Mouse (Mus musculus) midbrain, embryonic 16.5 days (tissue): ENCODE results near the gene Gm20388. TPM values are rescaled to one million over a fixed set of nuclear protein-coding genes. Genes with fewer than 3 reads are reported as not detected.

Source experiments
- ATAC-seq: fragments of 200-750 bp; cut with Nextera tagmentation; 2 replicates; pipeline ENCODE4 v1.8.0; 2017; ENCODE audit warnings: moderate TSS enrichment
- H3K27ac ChIP-seq: fragments of 300-500 bp; sonication (generic); 2 replicates; pipeline ENCODE4 v1.5.1; 2014; ENCODE audit warnings: mild to moderate bottlenecking, low read length, mixed read lengths
- H3K27me3 ChIP-seq: fragments of 300-500 bp; sonication (generic); 2 replicates; pipeline ENCODE4 v1.6.1; 2014; ENCODE audit warnings: low read depth, low read length, mixed read lengths; ENCODE audit not compliant: control insufficient read depth, insufficient read depth
- H3K36me3 ChIP-seq: fragments of 300-500 bp; sonication (generic); 2 replicates; pipeline ENCODE4 v1.6.1; 2014; ENCODE audit warnings: mild to moderate bottlenecking, low read length, moderate library complexity, mixed read lengths; ENCODE audit not compliant: control insufficient read depth, insufficient read depth
- H3K4me1 ChIP-seq: fragments of 300-500 bp; sonication (generic); 2 replicates; pipeline ENCODE4 v1.6.1; 2014; ENCODE audit warnings: mild to moderate bottlenecking, low read length, mixed read lengths; ENCODE audit not compliant: control insufficient read depth, insufficient read depth
- H3K4me2 ChIP-seq: fragments of 300-500 bp; sonication (generic); 2 replicates; pipeline ENCODE4 v1.6.1; 2014; ENCODE audit warnings: mild to moderate bottlenecking, low read length, mixed read lengths
- H3K4me3 ChIP-seq: fragments of 300-500 bp; sonication (generic); 2 replicates; pipeline ENCODE4 v1.5.1; 2014; ENCODE audit warnings: low read depth, mild to moderate bottlenecking, low read length, moderate library complexity, mixed read lengths
- H3K9ac ChIP-seq: fragments of 300-500 bp; sonication (generic); 2 replicates; pipeline ENCODE4 v1.6.1; 2014; ENCODE audit warnings: low read depth, low read length, mixed read lengths
- H3K9me3 ChIP-seq: fragments of 300-500 bp; sonication (generic); replicated peaks from 2 replicates; pipeline ENCODE4 v1.6.1; 2014; ENCODE audit warnings: mild to moderate bottlenecking, low read length, mixed read lengths; ENCODE audit not compliant: control insufficient read depth, poor library complexity, severe bottlenecking
- WGBS: fragments of 180-500 bp; shearing (Covaris S2); extraction: QIAGEN DNeasy Blood & Tissue Kit; methylation state at CpG from one replicate; pipeline ENCODE4 v1.1.7; 2014; 5-methylcytosine and 5-hydroxymethylcytosine counted together
- polyA plus RNA-seq: library from polyadenylated mRNA; unstranded; fragments of >200 nt; fragmentation: Nextera tagmentation; extraction: Ambion mirVana; gene quantifications from 2 replicates; pipeline ENCODE4 v1.2.1, GENCODE M21; 2015

Gm20388 gene
- polyA plus RNA-seq, 1 experiment from 2014 or later, result 7.5 TPM

DNA sequence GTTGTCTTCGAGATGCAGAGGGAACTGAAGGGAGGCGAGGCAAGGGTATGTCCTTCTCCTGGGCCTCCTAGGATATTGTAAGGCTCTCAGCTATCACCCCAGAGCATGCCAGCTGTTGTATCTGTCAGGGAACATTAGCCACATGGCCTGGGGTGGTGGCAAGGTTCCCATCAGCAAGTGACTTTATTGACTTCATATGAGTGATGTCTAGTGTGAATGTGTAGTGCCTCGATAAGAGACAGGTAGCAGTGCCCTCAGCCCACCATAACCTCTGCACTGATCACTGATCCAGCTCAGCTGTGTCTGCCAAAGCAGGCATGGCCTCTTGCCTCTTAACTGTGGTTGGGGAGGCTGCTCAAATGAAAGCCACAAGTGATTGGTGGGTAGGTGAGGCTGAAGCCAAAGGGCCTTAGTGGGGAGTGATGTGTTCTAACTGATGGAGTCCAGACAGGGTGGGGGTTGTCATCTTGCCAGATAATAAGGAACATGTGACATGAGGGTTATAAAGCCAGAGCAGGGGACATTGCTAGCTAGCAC, 2868.1 kb downstream of the Gm20388 start:
- Histone ChIP-seq H3K9ac (no peak overlapping the region), H3K27me3 (no peaks in the 10 kb centered on the region), H3K9me3 (no peaks in the 10 kb centered on the region), H3K4me3 (no peak overlapping the region), H3K4me2 (no peak overlapping the region), H3K4me1 (peaks cover 11% of the 10 kb centered on the region), H3K36me3 (peaks cover 5% of the 10 kb centered on the region; the same call in 1 of the 2 replicates), H3K27ac (no peak overlapping the region)
- ATAC-seq, result no peak
- 91% methylated on average over 3 of the region's 3 CpGs for WGBS

- 84% methylated on average over 9 of the region's 9 CpGs for WGBS
- H3K9me3 ChIP-seq, result no peaks in the 10 kb centered on the region
- ATAC-seq, result no peak
- H3K27ac ChIP-seq, result no peak overlapping the region
- H3K36me3 ChIP-seq, result peaks cover 7% of the 10 kb centered on the region; the same call in 1 of the 2 replicates
- H3K4me2 ChIP-seq, result no peak overlapping the region
- H3K9ac ChIP-seq, result no peak overlapping the region
- peaks cover 11% of the 10 kb centered on the region for H3K4me1 ChIP-seq
- H3K4me3 ChIP-seq, result no peak overlapping the region
- H3K27me3 ChIP-seq, result no peaks in the 10 kb centered on the region
Observed at GRCm38 (mm10) chr8:122779255-122779654, 2868.6 kb downstream of the Gm20388 start.

- H3K4me1 ChIP-seq, result no peaks in the 10 kb centered on the region
- no peak overlapping the region for H3K4me2 ChIP-seq
- H3K9me3 ChIP-seq, result no peaks in the 10 kb centered on the region
- H3K4me3 ChIP-seq, result no peak overlapping the region
- no peak for ATAC-seq
- 61% methylated on average over 1 of the region's 1 CpGs for WGBS
- H3K27me3 ChIP-seq, result no peaks in the 10 kb centered on the region
- no peak overlapping the region for H3K27ac ChIP-seq
- H3K36me3 ChIP-seq, result peaks cover 15% of the 10 kb centered on the region
- H3K9ac ChIP-seq, result no peak overlapping the region
Observed at GRCm38 (mm10) chr8:122784756-122785155, 2874.1 kb downstream of the Gm20388 start.

GRCm38 (mm10) chr8:122789796-122790195, 2879.2 kb downstream of the Gm20388 start:
- peaks cover 14% of the 10 kb centered on the region; the same call in 1 of the 2 replicates for H3K36me3 ChIP-seq
- WGBS, result 96% methylated on average over 5 of the region's 5 CpGs
- H3K27ac ChIP-seq, result no peak overlapping the region
- no peak overlapping the region for H3K4me2 ChIP-seq
- H3K4me1 ChIP-seq, result peaks cover 5% of the 10 kb centered on the region; the same call in 1 of the 2 replicates
- H3K27me3 ChIP-seq, result no peaks in the 10 kb centered on the region
- no peaks in the 10 kb centered on the region for H3K9me3 ChIP-seq
- no peak overlapping the region for H3K9ac ChIP-seq
- ATAC-seq, result no peak
- H3K4me3 ChIP-seq, result no peak overlapping the region

DNA sequence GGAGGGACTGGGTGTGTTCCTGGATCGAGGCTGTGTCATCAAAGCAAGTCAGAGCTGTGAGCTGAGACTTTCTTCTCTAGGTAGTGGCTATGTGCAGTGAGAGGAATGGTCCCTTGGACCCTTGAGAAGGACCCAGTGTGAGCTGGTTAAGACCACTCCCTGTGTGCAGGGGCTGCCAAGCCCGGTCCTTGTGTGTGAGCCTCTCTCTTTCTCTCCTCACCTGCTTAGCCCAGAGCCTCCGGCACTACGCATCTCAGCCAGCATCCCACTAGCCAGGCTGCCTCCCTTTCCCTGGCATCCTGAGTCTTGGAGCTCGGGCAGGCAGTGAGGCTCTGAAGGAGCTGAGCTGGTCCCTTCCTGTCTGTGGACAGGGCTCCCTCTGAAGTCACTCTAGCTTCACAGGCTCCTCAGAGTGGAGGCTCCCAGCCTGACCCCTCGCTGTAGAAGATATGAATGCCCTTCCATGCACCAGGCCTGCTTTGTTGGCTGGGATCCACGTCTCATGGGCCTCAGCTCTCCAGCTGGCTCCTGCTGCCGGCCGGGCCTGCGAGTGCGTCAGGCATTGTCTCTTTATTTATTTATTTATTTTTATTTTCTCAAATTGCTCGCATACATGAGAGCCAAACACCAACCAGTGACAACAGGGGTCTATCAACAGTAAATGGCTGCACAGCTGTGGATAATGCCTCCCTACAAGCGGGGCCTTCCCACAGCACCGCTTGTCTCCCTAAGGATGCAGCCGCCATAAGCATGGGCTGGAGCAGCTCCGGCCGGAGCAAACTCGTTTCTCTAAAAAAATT, 2882.9 kb downstream of the Gm20388 start:
- H3K4me2 ChIP-seq, result no peak overlapping the region
- peaks cover 7% of the 10 kb centered on the region; the same call in 1 of the 2 replicates for H3K36me3 ChIP-seq
- peak; percentile 64; the same call in 1 of the 2 replicates for ATAC-seq
- no peaks in the 10 kb centered on the region for H3K27me3 ChIP-seq
- H3K9me3 ChIP-seq, result no peaks in the 10 kb centered on the region
- H3K9ac ChIP-seq, result peak overlapping the region; percentile 44; the same call in 1 of the 2 replicates
- no peak overlapping the region for H3K4me3 ChIP-seq
- peak overlapping the region; percentile 55 for H3K27ac ChIP-seq
- 50% methylated on average over 18 of the region's 18 CpGs for WGBS
- H3K4me1 ChIP-seq, result peaks cover 5% of the 10 kb centered on the region; the same call in 1 of the 2 replicates

GRCm38 (mm10) chr8:122794175-122794454, 2883.5 kb downstream of the Gm20388 start:
- peaks cover 7% of the 10 kb centered on the region; the same call in 1 of the 2 replicates for H3K36me3 ChIP-seq
- H3K4me2 ChIP-seq, result no peak overlapping the region
- no peak overlapping the region for H3K4me3 ChIP-seq
- WGBS, result 61% methylated on average over 5 of the region's 5 CpGs
- H3K9ac ChIP-seq, result peak overlapping the region; percentile 44; the same call in 1 of the 2 replicates
- no peaks in the 10 kb centered on the region for H3K27me3 ChIP-seq
- peak overlapping the region; percentile 55; the same call in 1 of the 2 replicates for H3K27ac ChIP-seq
- no peaks in the 10 kb centered on the region for H3K9me3 ChIP-seq
- ATAC-seq, result no peak
- peaks cover 5% of the 10 kb centered on the region; the same call in 1 of the 2 replicates for H3K4me1 ChIP-seq

DNA sequence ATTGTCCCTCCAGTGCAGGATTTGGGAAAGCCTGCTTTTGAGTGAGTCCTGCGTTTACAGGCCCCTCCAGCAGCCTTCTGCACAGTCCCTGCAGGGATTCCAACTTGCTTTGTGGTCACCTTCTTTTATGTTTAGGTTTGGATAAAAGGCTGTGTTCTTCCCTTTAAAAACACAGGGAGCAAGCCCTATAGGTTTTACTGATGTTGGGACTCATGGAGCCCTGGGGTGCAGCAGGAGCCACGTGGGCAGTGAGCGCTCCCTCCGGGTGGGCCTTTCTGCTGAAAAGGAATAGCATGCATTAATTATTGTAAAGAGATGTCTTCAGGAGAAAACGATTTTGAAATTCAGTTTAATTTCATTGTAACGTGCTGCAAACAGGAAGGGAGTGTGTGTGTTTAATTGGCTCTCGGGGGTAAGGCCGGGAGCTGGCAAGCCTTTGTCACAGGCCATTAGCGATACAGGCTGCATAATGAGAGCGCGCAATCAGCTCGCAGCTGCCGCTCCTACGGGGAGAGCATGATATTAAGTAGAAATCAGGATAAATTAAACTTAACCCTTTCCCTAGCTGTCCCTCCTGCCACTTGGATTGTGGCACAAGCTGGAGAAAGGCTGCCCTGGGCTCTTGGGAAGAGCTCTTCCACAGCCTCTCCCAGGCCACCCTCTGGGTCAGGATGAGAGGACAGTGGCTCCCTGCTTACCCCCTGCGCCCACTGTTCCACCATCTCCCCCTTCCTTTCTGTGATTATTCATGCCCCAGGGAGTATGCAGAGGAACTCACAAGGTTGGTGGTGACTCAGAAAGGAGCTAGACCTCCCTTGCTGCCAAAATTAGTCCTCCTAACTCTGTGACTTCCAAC, 2893.5 kb downstream of the Gm20388 start:
- 5% methylated on average over 15 of the region's 15 CpGs for WGBS
- Histone ChIP-seq H3K27ac (peak overlapping the region; percentile 84), H3K4me1 (peaks cover 50% of the 10 kb centered on the region), H3K36me3 (0 out of 2 replicates have a peak, but pooled peaks cover 2% of the 10 kb centered on the region), H3K4me3 (no peak overlapping the region), H3K4me2 (peak overlapping the region; percentile 33), H3K27me3 (no peaks in the 10 kb centered on the region), H3K9me3 (no peaks in the 10 kb centered on the region), H3K9ac (peak overlapping the region; percentile 39; the same call in 1 of the 2 replicates)
- ATAC-seq, result peak; percentile 90

GRCm38 (mm10) chr8:122805349-122805748, 2894.7 kb downstream of the Gm20388 start:
- peaks cover 53% of the 10 kb centered on the region for H3K4me1 ChIP-seq
- peak; percentile 50 for ATAC-seq
- no peaks in the 10 kb centered on the region for H3K9me3 ChIP-seq
- 8% methylated on average over 3 of the region's 3 CpGs for WGBS
- no peaks in the 10 kb centered on the region for H3K27me3 ChIP-seq
- peak overlapping the region; percentile 84 for H3K27ac ChIP-seq
- H3K4me3 ChIP-seq, result no peak overlapping the region
- no peak overlapping the region for H3K4me2 ChIP-seq
- H3K36me3 ChIP-seq, result 0 out of 2 replicates have a peak, but pooled peaks cover 2% of the 10 kb centered on the region
- no peak overlapping the region for H3K9ac ChIP-seq
